16 mouse cellular contexts compared by ENCODE assay signal in genomic region chr17:84226231-84226630, GRCm38 (mm10). TPM values are rescaled to one million over a fixed set of nuclear protein-coding genes. Genes with fewer than 3 reads are reported as not detected.
DNase-seq lines count a peak whose midpoint lies in the region; ATAC-seq lines count a peak whose summit lies in the region.
"Had no signal": no experiment of that assay in that cellular context is flagged by ENCODE, and none has a peak within 500 bp of the region (broad histone marks: within the 10 kb centered on the region; RNA-seq: fewer than 3 reads in every experiment).

No protein-coding gene starts in this region.

- H3K27ac ChIP-seq in hindbrain, embryonic 11.5 days (ENCODE audit: low read depth, low read length): no peak overlapping the region
- no peak overlapping the region for H3K27ac ChIP-seq in hindbrain, embryonic 10.5 days
- H3K27ac ChIP-seq: embryonic facial prominence, embryonic 12.5 days; hindbrain, postnatal 0 days; liver, embryonic 12.5 days had no signal

- no peaks in the 10 kb centered on the region for H3K9me3 ChIP-seq in hindbrain, embryonic 11.5 days (ENCODE audit: control insufficient read depth, low read length)
- H3K9me3 ChIP-seq in hindbrain, embryonic 10.5 days: no peaks in the 10 kb centered on the region
- H3K9me3 ChIP-seq in megakaryocyte, embryonic 14.5 days: no peaks in the 10 kb centered on the region
- H3K9me3 ChIP-seq: embryonic facial prominence, embryonic 12.5 days; G1E; liver, embryonic 12.5 days had no signal

- no peak overlapping the region for H3K4me3 ChIP-seq in hindbrain, embryonic 11.5 days (ENCODE audit: low read depth, low read length)
- no peak overlapping the region for H3K4me3 ChIP-seq in hindbrain, embryonic 10.5 days
- peak overlapping the region; percentile 34 for H3K4me3 ChIP-seq in megakaryocyte, embryonic 14.5 days (replicated peaks)
- H3K4me3 ChIP-seq: embryonic facial prominence, embryonic 12.5 days; liver, embryonic 12.5 days had no signal

- H3K4me1 ChIP-seq in hindbrain, embryonic 11.5 days (replicated peaks; ENCODE audit: control insufficient read depth, insufficient read depth, low read length): no peaks in the 10 kb centered on the region
- H3K4me1 ChIP-seq in hindbrain, embryonic 10.5 days (replicated peaks): 0 out of 2 replicates have a peak, but pooled peaks cover 3% of the 10 kb centered on the region
- H3K4me1 ChIP-seq in megakaryocyte, embryonic 14.5 days: peaks cover 19% of the 10 kb centered on the region

- no peak overlapping the region for H3K4me2 ChIP-seq in hindbrain, embryonic 11.5 days (replicated peaks; ENCODE audit: low read depth, low read length)
- H3K4me2 ChIP-seq: embryonic facial prominence, embryonic 12.5 days; liver, embryonic 12.5 days had no signal

- no peak for ATAC-seq in hindbrain, embryonic 11.5 days (ENCODE audit: low FRiP score)
- ATAC-seq: hindbrain, postnatal 0 days; liver, embryonic 12.5 days had no signal

- WGBS in hindbrain, embryonic 11.5 days: 69% methylated on average over 5 of the region's 5 CpGs
- WGBS in hindbrain, embryonic 10.5 days: 66% methylated on average over 5 of the region's 5 CpGs

- no peak for DNase-seq in hindbrain, embryonic 11.5 days (ENCODE audit: low spot score)
- no peak for DNase-seq in hindbrain, embryonic 10.5 days (ENCODE audit: low spot score)
- DNase-seq in CD4-positive helper T cell, adult 2 months (ENCODE audit: low read depth, low spot score): peak; percentile 32
- DNase-seq in T-cell, adult 2 months (ENCODE audit: low spot score): peak; percentile 42
- DNase-seq in gastrocnemius, postnatal 14 days: no peak
- DNase-seq in thymus, postnatal 36 days: no peak
- DNase-seq: adrenal gland, postnatal 36 days; B cell, adult 2 months; cerebellum, adult 9-10 months; retina, postnatal 1 day; thymus, adult 18-20 months had no signal

- intact Hi-C loops in gastrocnemius, postnatal 14 days (cut with DNase I; ENCODE audit: low total_unique reads): no loop called here

- 0 out of 2 replicates have a peak overlapping the region, but pooled peaks have one; percentile 15 for H3K9ac ChIP-seq in hindbrain, embryonic 11.5 days (ENCODE audit: low read depth, low read length)
- H3K9ac ChIP-seq: embryonic facial prominence, embryonic 12.5 days; liver, embryonic 12.5 days had no signal

- no peaks in the 10 kb centered on the region for H3K27me3 ChIP-seq in hindbrain, embryonic 11.5 days (ENCODE audit: control insufficient read depth, insufficient read depth, low read length)
- no peaks in the 10 kb centered on the region for H3K27me3 ChIP-seq in hindbrain, embryonic 10.5 days (ENCODE audit: insufficient read depth, poor library complexity, severe bottlenecking)
- H3K27me3 ChIP-seq in megakaryocyte, embryonic 14.5 days (replicated peaks): no peaks in the 10 kb centered on the region
- H3K27me3 ChIP-seq: embryonic facial prominence, embryonic 12.5 days; liver, embryonic 12.5 days had no signal

- H3K36me3 ChIP-seq in hindbrain, embryonic 11.5 days (ENCODE audit: control insufficient read depth, insufficient read depth, low read length): no peaks in the 10 kb centered on the region
- peaks cover 69% of the 10 kb centered on the region for H3K36me3 ChIP-seq in hindbrain, embryonic 10.5 days
- peaks cover 96% of the 10 kb centered on the region for H3K36me3 ChIP-seq in megakaryocyte, embryonic 14.5 days (replicated peaks; ENCODE audit: low read length)

RNA-seq across cellular contexts. Expression of gene Zfp36l2, which starts 38.5 kb away (rescaled TPM):
- 15.8 and 16.0 TPM in 2 replicates for polyA plus RNA-seq in hindbrain, embryonic 11.5 days (2014; fragmentation: Nextera tagmentation; extraction: Ambion mirVana)
- 9.3 and 9.9 TPM in 2 replicates for polyA plus RNA-seq in hindbrain, embryonic 10.5 days (2016; fragmentation: Nextera tagmentation; extraction: Ambion mirVana)
- polyA plus RNA-seq in megakaryocyte, embryonic 14.5 days (2012; ENCODE audit: insufficient read depth, low replicate concordance): 174 and 534 TPM in 2 replicates
- total RNA-seq in gastrocnemius, postnatal 14 days (2021): 10 to 100 TPM; 17.0 to 21.3 TPM

Comparison
In these comparisons a context has a peak if more than half of its experiments do, and no peak if none do; other contexts are left out.
1. DNase-seq: peak in CD4-positive helper T cell, adult 2 months (single experiment) and T-cell, adult 2 months (single experiment); none in hindbrain, embryonic 11.5 days (single experiment), hindbrain, embryonic 10.5 days (single experiment), gastrocnemius, postnatal 14 days (single experiment) and thymus, postnatal 36 days (0 of 2).
2. RNA of gene Zfp36l2, which starts 38.5 kb away (polyA plus RNA-seq): 174 to 534 TPM in megakaryocyte, embryonic 14.5 days; 15.8 to 16.0 TPM in hindbrain, embryonic 11.5 days and 9.3 to 9.9 TPM in hindbrain, embryonic 10.5 days; every median in the first group is over 10 times any median in the second.